Mouse (Mus musculus) CH12.LX (cell line): Measurements from ENCODE around the gene Olfr78. TPM values are rescaled to one million over a fixed set of nuclear protein-coding genes. Genes with fewer than 3 reads are reported as not detected.

Experiments
- DNase-seq: peaks from one replicate; pipeline ENCODE4 v3.0.0-alpha.2; 2013; ENCODE audit errors: extremely low read depth
- H3K27ac ChIP-seq: 2 replicates; pipeline ENCODE4 v1.5.1; 2012; ENCODE audit warnings: low read depth, mild to moderate bottlenecking, control low read depth, moderate library complexity; ENCODE audit not compliant: insufficient read depth
- H3K27me3 ChIP-seq: replicated peaks from 2 replicates; pipeline ENCODE3; 2012; ENCODE audit warnings: inconsistent platforms
- H3K36me3 ChIP-seq, 2 experiments: replicated peaks in 1 of 2; 2 replicates each; pipeline versions ENCODE3 to v1.6.1; 2012; ENCODE audit warnings: inconsistent platforms in 1 of 2, low read length in 1 of 2, mild to moderate bottlenecking in 1 of 2, mixed read lengths in 1 of 2, moderate library complexity in 1 of 2; ENCODE audit not compliant: control insufficient read depth in 1 of 2, insufficient read depth in 1 of 2
- H3K4me1 ChIP-seq, 2 experiments: 2 replicates each; pipeline ENCODE4 v1.6.1; 2012; ENCODE audit warnings: inconsistent platforms in 1 of 2, moderate library complexity in 1 of 2; ENCODE audit not compliant: insufficient read depth in 2 of 2, control insufficient read depth in 1 of 2
- H3K4me2 ChIP-seq: 2 replicates; pipeline ENCODE4 v1.6.1; 2012; ENCODE audit warnings: low read depth, mild to moderate bottlenecking, control low read depth; ENCODE audit not compliant: poor library complexity, insufficient read depth, severe bottlenecking
- H3K4me3 ChIP-seq, 3 experiments: fragments of 150-350 bp in 1 of 3; sonication (generic) in 1 of 3; replicated peaks in 1 of 3; 2 replicates each; pipeline versions ENCODE3 to v1.5.1; 2011 to 2012; ENCODE audit warnings: low read depth in 2 of 3, low read length in 2 of 3, mild to moderate bottlenecking in 2 of 3, moderate library complexity in 2 of 3, control low read depth in 1 of 3, improper control_type of control experiment in 1 of 3, inconsistent platforms in 1 of 3, mixed read lengths in 1 of 3; ENCODE audit not compliant: poor library complexity in 1 of 3
- H3K79me2 ChIP-seq: replicated peaks from 2 replicates; pipeline ENCODE4 v1.6.1; 2012; ENCODE audit warnings: mild to moderate bottlenecking, moderate library complexity; ENCODE audit not compliant: control insufficient read depth, poor library complexity, insufficient read depth, severe bottlenecking; ENCODE audit errors: extremely low read depth
- H3K9ac ChIP-seq: 2 replicates; pipeline ENCODE4 v1.6.1; 2012; ENCODE audit warnings: low read depth, mild to moderate bottlenecking, control low read depth, moderate library complexity; ENCODE audit not compliant: insufficient read depth
- H3K9me3 ChIP-seq: replicated peaks from 2 replicates; pipeline ENCODE3; 2012; ENCODE audit warnings: low read length, inconsistent platforms, mixed read lengths
- BHLHE40 ChIP-seq: IDR thresholded peaks from 2 replicates; pipeline ENCODE4 v1.6.1; 2011; ENCODE audit warnings: mild to moderate bottlenecking, low read depth, low read length, improper control_type of control experiment
- CTCF ChIP-seq, 2 experiments: IDR thresholded peaks in 1 of 2; conservative IDR thresholded peaks in 1 of 2; 2 replicates each; pipeline ENCODE4 v1.5.1; 2011 to 2012; ENCODE audit warnings: low read depth in 2 of 2, low read length in 2 of 2, improper control_type of control experiment in 1 of 2, inconsistent platforms in 1 of 2, mild to moderate bottlenecking in 1 of 2, moderate library complexity in 1 of 2
- EP300 ChIP-seq: IDR thresholded peaks from 2 replicates; pipeline ENCODE4 v1.6.1; 2011; ENCODE audit warnings: low read length, improper control_type of control experiment
- HCFC1 ChIP-seq: IDR thresholded peaks from 2 replicates; pipeline ENCODE4 v1.6.1; 2012; ENCODE audit warnings: low read depth, mild to moderate bottlenecking, inconsistent platforms, low read length, improper control_type of control experiment
- JUN ChIP-seq: IDR thresholded peaks from 2 replicates; pipeline ENCODE4 v1.6.1; 2011; ENCODE audit warnings: low read depth, mild to moderate bottlenecking, low read length, improper control_type of control experiment, moderate library complexity; ENCODE audit not compliant: insufficient read depth
- JUND ChIP-seq: conservative IDR thresholded peaks from 2 replicates; pipeline ENCODE4 v1.6.1; 2011; ENCODE audit warnings: low read depth, low read length, improper control_type of control experiment
- KAT2A ChIP-seq: IDR thresholded peaks from 2 replicates; pipeline ENCODE4 v1.6.1; 2012; ENCODE audit warnings: low read length, improper control_type of control experiment, inconsistent platforms; ENCODE audit not compliant: insufficient replicate concordance
- MAFK ChIP-seq: IDR thresholded peaks from 2 replicates; pipeline ENCODE4 v1.6.1; 2011; ENCODE audit warnings: low read length, improper control_type of control experiment; ENCODE audit not compliant: insufficient replicate concordance
- MAZ ChIP-seq: IDR thresholded peaks from 2 replicates; pipeline ENCODE4 v1.6.1; 2012; ENCODE audit warnings: low read depth, mild to moderate bottlenecking, inconsistent platforms, low read length, improper control_type of control experiment, moderate library complexity
- MXI1 ChIP-seq: IDR thresholded peaks from 2 replicates; pipeline ENCODE4 v1.6.1; 2011; ENCODE audit warnings: mild to moderate bottlenecking, low read depth, low read length, improper control_type of control experiment
- NELFE ChIP-seq: IDR thresholded peaks from 2 replicates; pipeline ENCODE4 v1.6.1; 2011; ENCODE audit warnings: low read depth, low read length, improper control_type of control experiment
- PAX5 ChIP-seq: IDR thresholded peaks from 2 replicates; pipeline ENCODE4 v1.6.1; 2012; ENCODE audit warnings: low read length, inconsistent platforms, mixed read lengths
- POLR2A ChIP-seq: IDR thresholded peaks from 2 replicates; pipeline ENCODE4 v1.6.1; 2011; ENCODE audit warnings: low read depth, mild to moderate bottlenecking, improper control_type of control experiment, low read length
- POLR2AphosphoS2 ChIP-seq: IDR thresholded peaks from 2 replicates; pipeline ENCODE4 v1.6.1; 2011; ENCODE audit warnings: low read depth, low read length, improper control_type of control experiment
- TBP ChIP-seq: conservative IDR thresholded peaks from 2 replicates; pipeline ENCODE4 v1.6.1; 2011; ENCODE audit warnings: low read depth, low read length, improper control_type of control experiment
- TCF12 ChIP-seq: IDR thresholded peaks from 2 replicates; pipeline ENCODE4 v1.6.1; 2014; ENCODE audit warnings: low read depth, mild to moderate bottlenecking, inconsistent platforms, low read length, improper control_type of control experiment
- USF2 ChIP-seq: conservative IDR thresholded peaks from 2 replicates; pipeline ENCODE4 v1.6.1; 2011; ENCODE audit warnings: low read depth, low read length, improper control_type of control experiment
- ZKSCAN1 ChIP-seq: IDR thresholded peaks from 2 replicates; pipeline ENCODE4 v1.6.1; 2012; ENCODE audit warnings: low read depth, inconsistent platforms, low read length, improper control_type of control experiment, borderline replicate concordance
- dilution Hi-C: fragments of 300-500 bp; cut with MboI; formaldehyde crosslinking; loops from 2 replicates; pipeline ENCODE4 v1.14.3; 2020; ENCODE audit warnings: low sequenced_read_pairs; ENCODE audit not compliant: extremely low pct_unique_long_range_greater_than_20kb, extremely low pct_ligation_motif_present
- in situ Hi-C: fragments of 300-500 bp; cut with MboI; formaldehyde crosslinking; loops from 3 replicates; pipeline ENCODE4 v1.14.3; 2019; ENCODE audit warnings: low sequenced_read_pairs, low pct_ligation_motif_present, low pct_unique_long_range_greater_than_20kb, mixed read lengths
- polyA plus RNA-seq: library from polyadenylated mRNA; unstranded; fragments of >175 nt; gene quantifications from 2 replicates; pipeline ENCODE4 v1.2.1, GENCODE M21; 2012; ENCODE audit warnings: low read depth; ENCODE audit not compliant: insufficient read length
- total RNA-seq, 2 experiments: library from RNA; depleted of rRNA; stranded (reverse); fragments of 300-350 nt in 1 of 2; fragments of >200 nt in 1 of 2; gene quantifications; 2 replicates each; pipeline ENCODE4 v1.2.3; 2012 to 2014

Gene Olfr78
- total and polyA plus RNA-seq, 3 experiments = not detected

DNA sequence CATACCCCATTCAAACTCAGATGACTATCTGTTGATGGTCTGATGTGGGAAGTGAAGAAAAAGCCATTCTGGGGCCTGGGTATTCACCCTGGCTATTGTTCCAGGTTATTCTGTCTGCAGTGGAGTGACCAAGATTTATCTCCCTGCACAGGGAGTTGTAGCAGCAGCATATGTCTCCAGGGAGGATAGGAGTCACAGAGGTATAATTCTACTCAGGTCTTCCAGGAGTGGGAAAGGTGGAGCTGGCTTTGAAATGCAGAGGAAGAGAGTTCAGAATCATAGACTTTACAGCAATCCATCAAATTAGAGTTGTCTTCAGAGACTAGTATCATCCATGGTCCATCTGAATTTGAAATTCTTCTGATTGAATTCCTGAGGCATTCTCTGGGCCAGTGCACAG lies 31.9 kb downstream of the Olfr78 start, which contains the start of gene Olfr559:
Gene Olfr559 (minus strand): TSS at position 101 of the 400 bp plus-strand sequence.
- no peaks in the 10 kb centered on the region for H3K79me2 ChIP-seq
- H3K27ac ChIP-seq = no peak within 1 kb of the TSS
- no peaks in the 10 kb centered on the region for H3K9me3 ChIP-seq
- no peak for DNase-seq
- no peak within 1 kb of the TSS for H3K9ac ChIP-seq
- in situ Hi-C loops = no loop called here
- dilution Hi-C loops = no loop called here
- H3K36me3 ChIP-seq = no peaks in the 10 kb centered on the region
- H3K4me3 ChIP-seq = no peak within 1 kb of the TSS
- no peaks in the 10 kb centered on the region for H3K4me1 ChIP-seq
- TF ChIP-seq MAZ (no peak), PAX5 (no peak), HCFC1 (no peak), USF2 (no peak), TBP (no peak), ZKSCAN1 (no peak), JUND (no peak), POLR2AphosphoS2 (no peak), JUN (no peak), KAT2A (no peak), MAFK (no peak), POLR2A (no peak), BHLHE40 (no peak)
- no peaks in the 10 kb centered on the region for H3K27me3 ChIP-seq
- no peak within 1 kb of the TSS for H3K4me2 ChIP-seq

DNA sequence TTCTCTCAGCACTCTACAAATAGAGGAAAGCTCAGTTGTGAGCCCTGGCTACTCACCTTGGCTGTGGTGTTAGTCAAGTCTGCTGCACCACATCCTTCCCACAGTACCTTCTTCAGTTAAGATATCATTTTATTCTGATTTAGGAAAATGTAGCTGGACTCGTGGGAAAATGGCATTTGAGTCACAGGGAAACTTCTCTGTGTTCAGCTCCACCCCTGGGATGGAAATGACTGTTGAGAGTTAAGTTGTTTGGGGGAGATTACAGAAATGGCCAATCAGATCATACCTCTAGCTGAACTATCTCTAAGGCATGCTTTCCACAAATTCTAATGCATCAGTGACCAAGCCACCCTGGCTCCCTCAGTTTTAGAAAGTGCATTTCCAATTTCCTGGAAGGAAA lies 40.3 kb downstream of the Olfr78 start, which contains the start of gene Olfr33:
Gene Olfr33 (minus strand): TSS at position 101 of the 400 bp plus-strand sequence.
- Histone ChIP-seq H3K36me3 (no peaks in the 10 kb centered on the region), H3K4me1 (no peaks in the 10 kb centered on the region), H3K4me3 (no peak within 1 kb of the TSS), H3K9ac (no peak within 1 kb of the TSS), H3K4me2 (no peak within 1 kb of the TSS), H3K9me3 (no peaks in the 10 kb centered on the region), H3K27me3 (peaks cover 2% of the 10 kb centered on the region), H3K79me2 (no peaks in the 10 kb centered on the region), H3K27ac (no peak within 1 kb of the TSS)
- no peak for DNase-seq
- TF ChIP-seq EP300 (no peak), MXI1 (no peak), TBP (no peak), POLR2A (no peak), TCF12 (no peak), CTCF (conservative IDR thresholded peaks at IDR 0.05 in 1 of 2, IDR thresholded peaks at IDR 0.05 in 1 of 2; ENCODE audit: low read depth in 2 of 2, low read length in 2 of 2) (no peak), NELFE (no peak)
- in situ Hi-C loops (no loop called here), dilution Hi-C loops (no loop called here)
